Mouse (Mus musculus): Measurements from ENCODE around the gene Trim11. TPM values are rescaled to one million over a fixed set of nuclear protein-coding genes. Genes with fewer than 3 reads are reported as not detected.
"Not testable (repeated sequence)": the region's sequence is repeated elsewhere in the genome, so short reads cannot be mapped to it uniquely, and the experiment has no call there.

Gene Trim11
- polyA plus RNA-seq, 1 experiment from 2014 or later = 21.8 TPM

DNA sequence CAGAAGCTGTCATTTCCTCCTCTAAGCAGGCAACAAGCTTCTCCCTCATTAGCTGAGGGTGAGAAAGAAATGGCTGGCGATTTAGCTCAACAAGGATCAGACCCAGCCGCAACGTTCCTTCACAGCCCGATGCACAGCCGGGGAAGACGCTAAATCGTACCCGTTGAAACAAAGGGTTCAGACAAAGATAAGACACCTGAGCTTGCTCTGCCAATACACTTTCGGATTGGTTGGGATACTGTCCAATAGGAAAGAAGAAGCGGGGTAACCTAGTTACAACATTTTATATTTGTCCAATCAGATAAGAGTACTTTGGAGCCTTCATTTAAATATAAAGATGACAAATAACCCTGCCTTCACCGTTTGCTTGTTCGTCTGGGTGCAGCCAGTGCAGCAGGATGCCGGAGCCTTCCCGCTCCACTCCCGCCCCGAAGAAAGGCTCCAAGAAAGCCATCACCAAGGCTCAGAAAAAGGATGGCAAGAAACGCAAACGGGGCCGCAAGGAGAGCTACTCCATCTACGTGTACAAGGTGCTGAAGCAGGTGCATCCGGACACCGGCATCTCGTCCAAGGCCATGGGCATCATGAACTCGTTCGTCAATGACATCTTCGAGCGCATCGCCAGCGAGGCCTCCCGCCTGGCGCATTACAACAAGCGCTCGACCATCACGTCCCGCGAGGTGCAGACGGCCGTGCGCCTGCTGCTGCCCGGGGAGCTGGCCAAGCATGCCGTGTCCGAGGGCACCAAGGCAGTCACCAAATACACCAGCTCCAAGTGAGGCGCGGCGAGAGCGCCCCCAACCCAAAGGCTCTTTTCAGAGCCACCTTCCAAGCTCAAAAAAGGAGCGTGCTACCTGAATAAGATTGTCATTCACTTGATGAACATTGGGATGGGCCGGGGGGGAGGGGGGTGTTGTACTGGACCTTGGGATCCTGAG, 29.1 kb upstream of the Trim11 start, which contains the start of gene Hist3h2ba:
TSS of gene Hist3h2ba (plus strand) at position 379 of the 938 bp plus-strand sequence.
- H3K4me1 ChIP-seq (replicated peaks) = peaks cover 36% of the 10 kb centered on the region
- WGBS = under 1% methylated on average over 48 of the region's 48 CpGs
- ATAC-seq (ENCODE audit: low FRiP score) = peak; percentile 93

DNA sequence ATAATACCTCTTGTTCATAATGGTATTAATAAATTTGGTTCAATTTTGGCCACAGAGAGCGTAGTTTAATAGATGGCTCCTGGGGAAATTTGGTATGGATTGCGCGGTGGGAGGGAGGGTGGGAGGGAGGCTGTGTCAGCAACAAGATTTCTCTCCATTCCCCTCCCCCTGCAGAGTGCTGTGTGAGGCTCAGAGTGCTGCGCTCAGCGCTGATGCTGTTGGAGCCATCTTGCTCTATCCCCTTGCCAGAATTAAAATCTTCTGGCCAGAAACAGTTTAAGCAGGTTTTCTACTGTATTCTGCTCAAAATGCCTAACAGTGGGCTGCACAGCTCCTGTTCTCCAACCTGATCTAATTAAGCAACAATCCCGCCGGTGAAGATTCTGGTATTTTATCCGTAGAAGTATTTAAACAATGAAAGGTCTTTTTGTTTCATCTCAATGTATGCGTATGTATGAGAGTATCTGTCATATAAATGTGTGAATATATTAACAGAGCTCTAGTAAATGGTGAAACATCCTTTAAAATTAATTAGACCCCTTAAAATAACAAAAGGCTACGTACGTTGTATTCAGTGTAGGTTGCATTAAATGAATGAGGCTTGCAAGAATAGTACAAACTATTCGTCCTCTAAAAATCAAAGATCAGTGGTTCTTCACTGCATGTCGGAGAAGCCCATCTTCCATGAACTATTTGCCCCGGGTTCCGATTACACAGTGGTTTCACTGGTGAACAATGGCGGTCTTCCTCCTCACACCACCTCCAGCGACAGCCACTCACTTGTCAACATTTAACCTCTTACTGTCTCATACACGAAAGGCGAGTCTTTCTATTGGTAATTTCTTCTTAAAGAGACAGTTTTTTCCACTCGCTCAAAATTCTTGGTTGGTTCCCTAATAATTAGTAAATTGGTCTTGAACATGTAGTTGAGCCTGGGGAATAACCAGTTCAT, 28.1 kb upstream of the Trim11 start:
- ATAC-seq (ENCODE audit: low FRiP score) = peak; percentile 47; the same call in 1 of the 2 replicates
- Histone ChIP-seq H3K27ac (peak overlapping the region; percentile 100), H3K36me3 (no peaks in the 10 kb centered on the region), H3K4me1 (replicated peaks) (peaks cover 36% of the 10 kb centered on the region), H3K27me3 (no peaks in the 10 kb centered on the region), H3K9ac (peak overlapping the region; percentile 98), H3K4me3 (peak overlapping the region; percentile 64), H3K9me3 (no peaks in the 10 kb centered on the region), H3K4me2 (peak overlapping the region; percentile 59)
- 2% methylated on average over 20 of the region's 20 CpGs for WGBS

More for the DNA sequence above, 29.1 kb upstream of the Trim11 start, which contains the start of gene Hist3h2ba:
- no peaks in the 10 kb centered on the region for H3K9me3 ChIP-seq
- peak within 1 kb of the TSS; percentile 98 for H3K9ac ChIP-seq
- H3K36me3 ChIP-seq = no peaks in the 10 kb centered on the region
- H3K4me2 ChIP-seq = peak within 1 kb of the TSS; percentile 59
- peak within 1 kb of the TSS; percentile 100 for H3K27ac ChIP-seq
- H3K4me3 ChIP-seq = peak within 1 kb of the TSS; percentile 64
- H3K27me3 ChIP-seq = peaks cover 4% of the 10 kb centered on the region; the same call in 1 of the 2 replicates

DNA sequence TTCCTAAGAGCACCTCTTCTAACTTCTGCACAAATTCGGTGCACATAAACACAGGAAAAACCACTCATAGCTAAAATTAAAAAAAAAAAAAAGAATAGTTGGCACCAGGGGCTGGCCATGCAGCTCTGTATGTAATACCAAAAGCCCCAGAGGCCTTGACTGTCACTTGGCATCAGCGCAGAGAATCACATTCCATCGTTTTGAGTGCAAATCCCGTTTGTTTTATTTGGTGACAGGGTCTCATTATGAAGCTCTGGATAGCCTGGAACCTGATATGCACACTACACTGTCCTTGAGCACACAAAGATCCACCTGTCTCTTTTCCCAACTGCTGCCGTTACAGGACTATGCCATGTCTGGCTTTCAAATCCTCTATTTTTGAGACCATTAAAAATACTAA, 26.7 kb upstream of the Trim11 start:
- peak overlapping the region; percentile 100 for H3K27ac ChIP-seq
- H3K27me3 ChIP-seq = no peaks in the 10 kb centered on the region
- H3K4me3 ChIP-seq = peak overlapping the region; percentile 64; the same call in 1 of the 2 replicates
- no peaks in the 10 kb centered on the region for H3K36me3 ChIP-seq
- H3K9ac ChIP-seq = peak overlapping the region; percentile 98
- H3K9me3 ChIP-seq = no peaks in the 10 kb centered on the region
- H3K4me2 ChIP-seq = peak overlapping the region; percentile 59
- ATAC-seq (ENCODE audit: low FRiP score) = no peak
- WGBS = 62% methylated on average over 5 of the region's 5 CpGs
- H3K4me1 ChIP-seq (replicated peaks) = peaks cover 39% of the 10 kb centered on the region

DNA sequence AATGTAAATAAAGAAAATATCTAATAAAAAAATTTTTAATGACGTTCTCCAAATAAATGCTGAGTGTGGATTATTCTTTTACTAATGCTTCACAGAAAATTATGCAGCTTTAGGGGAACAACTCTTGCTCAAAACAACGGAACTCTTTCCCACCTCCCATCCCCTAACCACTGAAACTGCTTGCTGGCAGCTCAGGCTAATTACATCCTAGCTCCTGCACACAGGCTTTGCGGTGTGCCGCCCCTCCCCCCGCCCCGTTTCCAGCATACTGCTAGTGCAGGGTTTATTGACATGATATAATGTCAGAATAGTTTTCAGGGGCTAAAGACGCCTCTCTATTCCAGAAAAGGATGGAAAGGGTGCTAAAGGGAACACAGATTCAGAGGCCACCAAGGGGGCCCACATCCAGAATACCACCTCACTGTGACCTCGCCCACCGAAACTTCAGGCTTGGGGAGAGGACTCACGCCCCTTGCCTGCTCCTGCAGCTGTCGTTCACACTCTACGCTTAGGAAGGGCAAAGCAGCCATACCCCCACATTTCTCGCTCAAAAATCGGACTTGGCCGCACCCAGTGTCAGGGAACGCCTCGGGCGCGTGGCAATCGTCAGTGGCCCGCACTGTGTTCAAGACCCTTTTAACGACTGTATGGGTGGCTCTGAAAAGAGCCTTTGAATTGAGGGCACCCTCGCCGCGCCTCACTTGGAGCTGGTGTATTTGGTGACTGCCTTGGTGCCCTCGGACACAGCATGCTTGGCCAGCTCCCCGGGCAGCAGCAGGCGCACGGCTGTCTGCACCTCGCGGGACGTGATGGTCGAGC, 24.3 kb upstream of the Trim11 start:
- H3K9ac ChIP-seq = peak overlapping the region; percentile 97
- H3K4me2 ChIP-seq = peak overlapping the region; percentile 91
- H3K4me1 ChIP-seq (replicated peaks) = peaks cover 50% of the 10 kb centered on the region
- H3K36me3 ChIP-seq = peaks cover 9% of the 10 kb centered on the region
- peak overlapping the region; percentile 100 for H3K27ac ChIP-seq
- peak; percentile 31 for ATAC-seq (ENCODE audit: low FRiP score)
- under 1% methylated on average over 33 of the region's 33 CpGs for whole genome bisulfite sequencing
- H3K4me3 ChIP-seq = peak overlapping the region; percentile 96
- no peaks in the 10 kb centered on the region for H3K27me3 ChIP-seq
- no peaks in the 10 kb centered on the region for H3K9me3 ChIP-seq

DNA sequence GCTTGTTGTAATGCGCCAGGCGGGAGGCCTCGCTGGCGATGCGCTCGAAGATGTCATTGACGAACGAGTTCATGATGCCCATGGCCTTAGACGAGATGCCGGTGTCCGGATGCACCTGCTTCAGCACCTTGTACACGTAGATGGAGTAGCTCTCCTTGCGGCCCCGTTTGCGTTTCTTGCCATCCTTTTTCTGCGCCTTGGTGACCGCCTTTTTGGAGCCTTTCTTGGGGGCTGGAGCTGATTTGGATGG, 23.8 kb upstream of the Trim11 start:
- Histone ChIP-seq H3K9ac (peak overlapping the region; percentile 97), H3K4me3 (peak overlapping the region; percentile 96), H3K4me2 (peak overlapping the region; percentile 91), H3K27ac (peak overlapping the region; percentile 100), H3K4me1 (replicated peaks) (peaks cover 56% of the 10 kb centered on the region)
- 0% methylated on average over 17 of the region's 17 CpGs for WGBS
- not testable (repeated sequence) for H3K9me3 ChIP-seq; H3K27me3 ChIP-seq; H3K36me3 ChIP-seq; ATAC-seq (ENCODE audit: low FRiP score)

DNA sequence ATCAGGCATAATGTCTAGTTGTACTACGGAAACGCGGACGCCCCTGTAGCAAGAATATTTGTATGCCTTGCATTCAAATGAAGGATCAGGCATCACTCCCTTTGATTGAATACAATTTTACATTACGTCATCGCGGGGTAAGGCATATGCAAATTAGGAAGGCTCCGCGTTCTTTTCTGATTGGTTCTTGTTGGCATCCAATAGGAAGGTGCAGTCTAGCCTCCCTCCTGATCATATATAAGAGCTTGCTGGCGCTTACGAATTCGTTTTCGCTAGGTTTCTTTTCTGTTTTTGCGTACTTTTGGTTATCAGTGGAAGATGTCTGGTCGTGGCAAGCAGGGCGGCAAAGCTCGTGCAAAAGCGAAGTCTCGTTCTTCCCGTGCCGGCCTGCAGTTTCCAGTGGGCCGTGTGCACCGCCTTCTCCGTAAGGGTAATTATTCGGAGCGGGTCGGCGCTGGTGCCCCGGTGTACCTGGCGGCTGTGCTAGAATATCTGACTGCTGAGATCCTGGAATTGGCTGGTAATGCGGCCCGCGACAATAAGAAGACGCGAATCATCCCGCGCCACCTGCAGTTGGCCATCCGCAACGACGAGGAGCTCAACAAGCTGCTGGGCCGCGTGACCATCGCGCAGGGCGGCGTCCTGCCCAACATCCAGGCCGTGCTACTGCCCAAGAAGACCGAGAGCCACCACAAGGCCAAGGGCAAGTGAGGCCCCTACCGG, 23.3 kb upstream of the Trim11 start, which contains the start of the genes Hist3h2a and Trim17:
TSS of gene Hist3h2a (plus strand) at position 266 of the 723 bp plus-strand sequence.
TSS of gene Trim17 (plus strand) at position 266 of the 723 bp plus-strand sequence.
- H3K4me2 ChIP-seq = peak within 1 kb of the TSS; percentile 91
- ATAC-seq (ENCODE audit: low FRiP score) = peak; percentile 91
- peaks cover 9% of the 10 kb centered on the region for H3K36me3 ChIP-seq
- H3K27me3 ChIP-seq = no peaks in the 10 kb centered on the region
- H3K4me3 ChIP-seq = peak within 1 kb of the TSS; percentile 96
- H3K27ac ChIP-seq = peak within 1 kb of the TSS; percentile 100
- peak within 1 kb of the TSS; percentile 97 for H3K9ac ChIP-seq
- no peaks in the 10 kb centered on the region for H3K9me3 ChIP-seq
- peaks cover 60% of the 10 kb centered on the region for H3K4me1 ChIP-seq (replicated peaks)
- under 1% methylated on average over 49 of the region's 49 CpGs for WGBS

DNA sequence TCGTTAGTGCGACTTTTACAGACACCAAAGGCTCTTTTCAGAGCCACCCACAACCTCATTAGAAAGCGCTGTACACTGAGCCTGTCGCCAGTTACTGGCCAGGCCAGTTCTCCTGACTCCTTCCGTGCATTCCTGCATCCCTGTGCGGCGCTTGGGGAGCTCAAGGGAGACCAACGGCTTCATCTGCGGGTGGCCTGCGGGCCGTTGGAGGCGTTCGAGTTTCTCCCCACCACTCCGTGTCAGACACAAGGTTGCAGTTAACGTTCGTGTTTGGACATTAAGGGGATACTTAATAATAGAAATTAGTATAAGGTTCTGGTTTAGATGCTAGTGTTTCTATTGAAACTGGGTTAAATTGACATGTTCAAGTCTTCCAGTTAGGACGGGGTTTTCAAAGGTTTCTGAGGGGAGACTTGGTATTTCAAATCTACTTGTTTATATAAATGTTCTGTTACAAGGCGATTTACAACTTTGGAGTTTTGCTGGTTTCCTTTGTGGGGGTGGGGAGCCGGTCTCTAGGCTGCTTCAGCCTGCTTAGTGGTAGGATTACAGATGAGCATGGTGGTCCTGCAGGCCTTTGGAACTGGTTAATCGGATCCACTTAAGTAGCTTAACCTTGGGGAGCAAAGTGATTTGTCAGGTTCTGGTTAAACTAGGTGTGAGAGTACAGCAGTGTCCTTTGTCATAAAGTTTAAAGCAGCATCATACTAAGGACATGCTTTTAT, 22.6 kb upstream of the Trim11 start:
- Histone ChIP-seq H3K27me3 (no peaks in the 10 kb centered on the region), H3K4me1 (replicated peaks) (peaks cover 63% of the 10 kb centered on the region), H3K9me3 (no peaks in the 10 kb centered on the region), H3K4me2 (peak overlapping the region; percentile 80), H3K9ac (peak overlapping the region; percentile 94), H3K36me3 (peaks cover 9% of the 10 kb centered on the region), H3K4me3 (peak overlapping the region; percentile 96), H3K27ac (peak overlapping the region; percentile 100)
- WGBS = under 1% methylated on average over 20 of the region's 20 CpGs
- no peak for ATAC-seq (ENCODE audit: low FRiP score)

DNA sequence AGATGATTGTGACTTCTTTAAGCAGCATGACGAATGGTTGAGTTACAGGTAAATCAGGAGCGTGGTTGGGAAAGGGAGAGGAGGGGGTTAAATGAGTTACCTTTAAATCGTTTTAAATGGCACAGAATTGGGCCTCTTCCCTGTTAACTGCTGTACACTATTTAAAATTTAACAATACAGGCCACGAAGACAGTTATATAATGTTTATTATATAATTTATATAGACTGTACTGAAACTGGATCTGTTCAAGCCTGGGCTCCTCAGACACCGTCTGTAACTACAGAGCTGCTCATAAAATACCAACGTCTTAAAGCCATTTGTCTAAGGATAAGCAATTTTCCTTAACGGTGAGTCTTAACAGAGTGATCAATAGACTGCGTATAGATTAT, 22.0 kb upstream of the Trim11 start:
- peaks cover 9% of the 10 kb centered on the region for H3K36me3 ChIP-seq
- peak overlapping the region; percentile 94 for H3K9ac ChIP-seq
- H3K4me2 ChIP-seq = peak overlapping the region; percentile 80
- no peaks in the 10 kb centered on the region for H3K9me3 ChIP-seq
- peak overlapping the region; percentile 96 for H3K4me3 ChIP-seq
- peak overlapping the region; percentile 100 for H3K27ac ChIP-seq
- peaks cover 60% of the 10 kb centered on the region for H3K4me1 ChIP-seq (replicated peaks)
- no peak for ATAC-seq (ENCODE audit: low FRiP score)
- WGBS = 27% methylated on average over 8 of the region's 8 CpGs
- H3K27me3 ChIP-seq = no peaks in the 10 kb centered on the region

DNA sequence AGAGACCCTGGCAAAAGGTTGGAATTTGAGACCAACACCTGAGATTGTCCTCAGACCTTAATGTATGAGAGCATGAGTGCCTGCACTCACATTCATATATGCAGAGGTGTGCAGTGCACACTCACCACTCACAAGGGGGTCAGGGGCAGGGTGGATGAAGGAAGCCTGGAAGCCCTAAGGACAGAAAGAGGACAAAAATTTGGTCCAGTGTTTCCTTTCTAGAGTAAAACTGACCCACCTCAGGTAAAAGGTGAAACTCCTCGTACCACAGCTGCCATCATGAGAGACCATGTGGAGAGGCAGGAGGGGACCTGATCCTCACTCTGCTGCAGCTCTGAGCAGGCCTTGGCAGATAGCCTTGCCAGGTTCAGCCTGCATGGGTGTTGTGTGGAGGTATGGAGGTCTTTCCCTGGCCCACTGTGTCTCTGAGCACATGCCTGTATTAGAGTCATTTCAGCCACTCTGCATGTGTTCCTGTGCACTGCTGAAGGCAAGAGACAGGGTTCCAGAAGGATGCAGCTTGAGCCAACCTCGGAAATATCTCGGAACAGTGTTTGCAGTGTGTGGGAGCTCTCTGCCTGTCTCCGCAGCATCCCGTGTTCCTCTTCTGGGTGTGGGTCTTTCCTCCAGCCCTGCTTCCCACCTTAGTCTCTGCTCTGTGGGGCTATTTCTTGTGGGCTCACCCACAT, 20.5 kb upstream of the Trim11 start:
- Histone ChIP-seq H3K4me2 (peak overlapping the region; percentile 80), H3K36me3 (peaks cover 9% of the 10 kb centered on the region), H3K27me3 (peaks cover 8% of the 10 kb centered on the region; the same call in 1 of the 2 replicates), H3K9me3 (no peaks in the 10 kb centered on the region), H3K4me3 (peak overlapping the region; percentile 96), H3K27ac (peak overlapping the region; percentile 13; the same call in 1 of the 2 replicates), H3K9ac (peak overlapping the region; percentile 94), H3K4me1 (replicated peaks) (peaks cover 45% of the 10 kb centered on the region)
- ATAC-seq (ENCODE audit: low FRiP score) = no peak
- 76% methylated on average over 5 of the region's 5 CpGs for WGBS

DNA sequence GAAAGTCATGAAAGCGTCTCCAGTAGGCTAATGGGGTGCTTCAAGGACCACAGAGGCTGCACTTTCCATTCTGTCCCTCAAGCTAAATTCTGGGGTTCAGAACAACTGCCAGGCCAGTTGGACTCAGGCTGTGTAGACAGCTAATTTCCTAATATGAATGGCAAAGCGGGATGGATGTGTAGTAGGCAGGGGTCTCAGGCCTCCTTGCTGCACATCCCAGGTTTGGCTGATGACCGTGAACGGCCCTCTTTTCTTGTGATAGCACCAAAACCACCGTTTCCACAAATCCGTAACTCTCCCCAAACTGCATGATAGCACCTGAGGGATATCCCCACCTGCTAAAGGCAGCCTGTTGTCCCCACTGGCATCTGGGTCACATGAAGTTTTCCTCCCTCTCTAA, 19.4 kb upstream of the Trim11 start:
- Histone ChIP-seq H3K27ac (no peak overlapping the region), H3K4me3 (peak overlapping the region; percentile 96; the same call in 1 of the 2 replicates), H3K36me3 (peaks cover 9% of the 10 kb centered on the region), H3K4me2 (peak overlapping the region; percentile 80), H3K27me3 (peaks cover 8% of the 10 kb centered on the region; the same call in 1 of the 2 replicates), H3K9ac (no peak overlapping the region; the same call in 1 of the 2 replicates), H3K9me3 (no peaks in the 10 kb centered on the region), H3K4me1 (replicated peaks) (peaks cover 43% of the 10 kb centered on the region)
- ATAC-seq (ENCODE audit: low FRiP score) = no peak
- WGBS = 79% methylated on average over 6 of the region's 6 CpGs

All from hindbrain, embryonic 13.5 days (tissue).